Mouse (Mus musculus): ENCODE measurements at regions not wholly inside any gene's neighbourhood (a gene's known extent, or its start where the extent isn't known, plus 50 kb on each side); places are given as distances from the start of the nearest gene placed in this dataset.

DNA sequence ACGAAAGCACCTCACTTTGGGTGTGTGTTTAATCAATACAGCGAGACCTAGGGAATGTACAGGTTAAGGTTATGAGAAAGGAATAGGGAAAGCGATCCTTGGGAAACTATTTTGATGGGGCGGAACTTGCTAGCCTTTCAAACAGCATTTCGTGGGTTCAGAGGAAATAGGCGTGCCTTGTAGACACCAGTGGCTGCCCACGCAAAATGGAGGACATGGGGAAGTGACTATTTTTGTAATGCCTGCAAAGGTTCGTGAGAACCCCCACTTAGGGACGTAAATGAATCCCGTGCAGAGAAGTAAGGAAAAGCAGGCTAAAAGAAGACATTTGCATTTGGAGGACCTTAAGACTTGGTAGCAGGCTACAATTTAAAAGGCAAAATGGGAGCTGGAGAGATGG is 114.1 kb upstream of the Ppm1h start:
- DNase-seq (ENCODE audit: low spot score): no peak

DNA sequence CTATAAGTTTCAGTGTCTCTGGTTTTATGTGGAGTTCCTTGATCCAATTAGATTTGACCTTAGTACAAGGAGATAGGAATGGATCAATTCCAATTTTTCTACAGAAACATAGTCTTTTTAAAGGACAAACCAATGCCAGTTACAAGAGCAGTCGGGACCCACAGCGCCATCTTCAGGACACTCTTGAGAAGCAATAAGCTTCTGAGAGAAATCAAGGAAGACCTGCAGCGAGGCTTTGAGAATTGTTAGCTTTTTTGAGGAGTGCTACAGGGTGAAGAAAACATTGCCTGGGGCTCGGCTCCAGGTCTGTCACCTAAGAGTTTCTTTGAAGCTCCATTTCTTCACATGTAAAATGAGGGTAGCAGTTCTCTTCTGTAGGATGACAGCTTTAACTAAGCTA is 112.0 kb upstream of the Ppm1h start:
- DNase-seq (ENCODE audit: low spot score): no peak

DNA sequence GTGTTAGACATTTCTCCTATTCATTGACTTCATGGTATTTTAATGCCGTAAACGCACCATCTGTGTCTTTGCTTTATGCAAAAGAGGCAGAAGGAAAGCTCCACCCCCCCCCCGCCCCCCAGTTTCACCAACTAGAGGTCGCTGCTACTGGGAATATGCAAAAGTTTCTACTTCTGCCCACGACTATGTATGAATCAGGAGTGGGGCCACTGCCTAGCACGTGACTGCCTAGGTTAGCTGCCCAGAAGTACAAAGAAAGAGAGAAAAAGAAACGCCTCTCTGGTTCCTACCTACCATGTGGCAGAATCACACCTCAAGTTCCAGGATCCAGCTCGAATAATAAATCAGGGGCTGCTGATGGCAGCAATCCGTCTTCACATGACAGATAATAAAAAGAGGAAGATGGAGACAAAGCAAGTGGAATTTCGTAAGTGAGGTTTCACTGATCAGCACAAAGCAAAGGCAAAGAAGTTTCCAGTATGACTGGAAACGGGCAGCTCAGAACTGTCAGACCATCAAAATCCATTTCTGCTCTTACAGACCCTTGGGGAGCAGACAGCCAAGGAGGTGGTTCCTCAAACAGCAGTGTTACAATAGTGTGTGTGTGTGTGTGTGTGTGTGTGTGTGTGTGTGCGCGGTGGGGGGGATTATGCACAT is 108.9 kb upstream of the Ppm1h start:
- DNase-seq (ENCODE audit: low spot score): no peak

DNA sequence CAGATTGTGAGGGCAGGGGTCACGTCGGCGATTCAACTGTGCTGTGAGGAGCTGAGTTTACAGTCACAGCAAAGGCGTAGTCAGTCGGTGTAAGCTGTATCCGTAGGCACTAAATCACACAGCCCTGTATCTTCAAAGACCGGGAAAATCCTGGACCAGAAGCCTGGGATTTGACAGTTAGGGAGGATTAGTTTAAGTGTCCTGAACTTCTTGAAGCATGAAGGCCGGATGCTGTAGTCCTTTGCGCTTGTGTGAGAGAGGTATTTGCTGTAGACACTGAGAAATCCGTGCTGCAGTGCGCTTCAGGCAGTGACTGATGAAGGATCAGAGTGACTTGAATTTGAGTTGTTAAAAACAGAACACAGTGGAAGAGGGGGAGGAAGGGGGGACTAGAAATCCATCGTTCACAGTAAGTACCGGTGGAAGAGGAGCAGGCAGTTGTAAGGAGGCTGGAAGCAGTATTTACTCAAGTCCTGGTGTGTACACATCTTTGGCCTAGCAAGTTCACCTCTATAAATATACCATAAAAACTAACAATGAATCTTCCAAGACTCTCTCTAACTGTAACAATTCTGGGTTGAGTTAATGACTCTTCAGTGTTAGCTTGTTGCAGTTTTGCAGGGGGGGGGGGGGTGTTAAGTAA is 107.5 kb upstream of the Ppm1h start:
- DNase-seq (ENCODE audit: low spot score): no peak

DNA sequence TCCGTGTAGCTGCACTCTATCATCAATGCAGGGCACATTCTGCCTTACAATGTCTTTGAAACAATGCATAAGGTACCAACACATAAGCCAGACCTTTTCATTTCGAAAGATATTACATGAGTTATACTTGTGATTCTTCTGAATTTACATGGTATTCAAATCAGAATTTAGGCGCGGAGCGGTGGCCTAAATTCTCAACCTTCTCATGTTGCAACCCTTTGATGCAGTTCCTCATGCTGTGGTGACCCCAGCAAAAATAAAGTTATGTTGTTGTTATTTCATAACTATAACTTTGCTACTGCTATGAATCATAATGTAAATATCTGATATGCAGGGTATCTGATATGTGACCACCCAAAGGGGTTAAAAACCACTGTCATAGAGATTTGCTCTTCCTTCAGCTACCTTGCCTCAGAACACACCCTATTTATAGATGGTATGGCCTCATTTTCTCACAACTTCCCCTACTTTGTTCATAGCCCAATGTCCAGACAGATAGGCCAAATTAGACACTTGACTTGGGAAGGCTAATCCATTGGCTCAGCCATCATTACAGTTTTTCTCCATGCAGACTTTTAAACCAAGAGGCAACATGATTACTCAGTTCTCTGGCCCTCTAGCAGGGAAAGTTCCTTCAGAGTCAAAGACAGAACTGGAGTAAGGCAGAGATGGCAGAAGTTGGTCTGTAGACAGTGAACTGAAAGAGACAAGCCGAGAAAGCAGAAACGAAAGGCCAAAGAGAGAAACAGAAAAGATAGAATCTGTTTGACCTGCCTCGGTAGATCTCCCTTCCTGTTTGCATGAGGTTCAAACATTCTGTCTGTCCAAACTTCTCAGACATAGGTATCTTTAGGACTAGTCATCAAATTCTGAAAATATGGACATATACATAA is 102.1 kb upstream of the Ppm1h start:
- no peak for DNase-seq (ENCODE audit: low spot score)

DNA sequence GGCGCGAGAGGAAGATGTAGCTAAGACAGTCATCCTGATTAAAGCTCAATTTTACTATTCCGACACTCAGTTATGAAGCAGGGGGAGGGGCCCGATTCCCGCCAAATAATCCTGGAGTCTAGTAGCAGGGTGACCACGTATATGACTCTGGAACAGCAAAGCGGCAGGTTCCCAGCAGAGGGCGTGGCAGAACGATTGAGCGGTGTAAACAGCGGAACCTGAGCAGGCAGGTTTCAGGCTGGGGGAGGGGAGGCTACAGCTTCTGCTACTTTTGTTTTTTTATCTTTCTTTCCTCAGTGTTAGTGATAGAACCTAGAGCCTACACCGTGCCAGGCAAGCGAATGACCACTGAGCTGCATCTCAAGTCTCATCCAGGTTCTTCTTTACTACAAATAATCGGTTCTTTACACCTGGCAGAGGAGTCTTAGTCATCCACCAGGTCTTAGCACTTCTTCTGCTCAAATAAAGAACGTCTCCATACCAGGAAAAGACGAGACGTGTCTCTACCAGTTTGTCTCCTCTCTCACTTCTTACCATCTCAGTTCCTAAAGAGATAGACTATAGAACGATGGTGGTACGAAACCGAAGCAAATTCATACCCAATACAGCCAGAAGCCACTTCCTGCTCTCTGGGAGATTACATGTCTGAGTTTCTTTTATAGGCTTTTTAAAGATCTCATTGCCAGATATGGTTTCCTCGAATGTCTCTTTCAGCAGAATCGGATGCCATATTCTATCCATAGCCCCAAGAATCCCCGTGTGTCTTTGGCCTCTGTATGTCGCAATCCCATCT is 100.2 kb upstream of the Ppm1h start:
- DNase-seq (ENCODE audit: low spot score): no peak

DNA sequence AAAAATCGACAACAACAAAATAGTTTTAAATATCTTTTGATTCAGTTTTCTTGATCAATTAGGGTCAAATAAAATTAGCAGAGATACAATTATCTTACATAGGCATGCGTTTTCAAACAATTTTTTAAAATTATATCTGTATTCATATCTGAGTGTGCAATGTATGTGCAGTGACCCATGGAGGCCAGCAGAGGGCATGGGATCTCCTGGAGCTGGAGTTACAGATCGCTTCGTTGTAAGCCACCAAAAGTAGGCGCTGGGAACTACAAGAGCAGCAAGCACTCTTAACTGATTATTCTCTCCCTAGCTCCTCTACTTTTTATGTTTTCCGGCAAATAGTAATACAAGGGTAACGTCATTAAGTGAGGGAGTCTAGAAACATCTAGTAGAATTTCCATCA is 97.5 kb upstream of the Ppm1h start:
- no peak for DNase-seq (ENCODE audit: low spot score)

DNA sequence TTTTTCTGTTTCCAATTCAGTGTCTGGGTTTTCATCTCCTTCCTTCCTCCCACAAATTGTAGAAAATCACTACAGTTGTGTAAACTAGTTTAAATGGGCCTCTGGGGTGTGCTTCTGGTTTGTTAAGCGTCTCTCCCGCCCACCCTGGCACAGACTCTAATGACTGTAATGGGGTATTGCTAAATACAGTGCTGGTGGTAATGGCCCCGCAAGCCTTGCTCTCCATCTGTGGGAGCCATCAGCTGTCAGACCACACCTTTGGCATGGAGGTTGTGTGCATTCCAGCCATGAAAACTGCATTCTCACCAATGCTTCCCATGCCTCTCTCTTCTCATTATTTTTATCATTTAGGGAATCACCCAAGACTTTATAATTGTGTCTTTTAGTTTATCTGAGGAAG is 91.0 kb upstream of the Ppm1h start:
- DNase-seq (ENCODE audit: low spot score): no peak

DNA sequence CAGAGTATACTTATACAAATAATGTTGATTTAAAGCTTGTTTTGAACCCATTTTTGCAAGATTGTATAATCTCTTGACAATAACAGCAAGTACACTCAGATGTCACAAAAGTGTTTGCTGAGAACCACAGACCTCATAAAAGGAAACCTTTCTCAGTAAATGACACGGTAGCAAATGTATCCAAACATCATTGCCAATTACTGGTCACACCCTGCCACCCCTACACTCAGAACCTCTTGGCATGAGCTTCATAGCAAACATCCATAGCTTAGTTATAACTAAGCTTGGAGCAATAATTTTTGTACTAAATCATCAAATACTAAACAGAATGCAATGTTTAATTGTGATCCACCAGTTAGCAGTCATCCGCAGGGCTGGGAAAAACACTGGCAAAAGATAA is 79.1 kb upstream of the Ppm1h start:
- no peak for DNase-seq (ENCODE audit: low spot score)

DNA sequence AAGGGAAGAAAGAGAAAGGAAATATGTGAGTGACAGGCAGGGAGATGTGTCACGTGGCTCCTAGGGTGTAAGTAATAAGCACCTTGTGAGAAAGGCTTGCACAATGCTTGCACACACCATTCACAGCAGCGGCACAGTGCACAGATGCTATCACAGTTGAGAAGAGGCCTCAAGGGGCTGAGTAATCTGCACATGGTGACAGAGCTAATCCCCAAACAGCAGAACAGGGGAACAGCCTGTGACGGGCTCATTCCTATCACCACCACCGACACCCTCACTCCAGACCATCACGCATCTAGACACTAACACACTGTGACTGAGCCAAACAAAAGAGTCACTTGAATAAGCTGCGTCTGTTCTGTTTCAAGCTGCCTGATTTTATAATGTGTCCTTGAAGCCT is 76.2 kb upstream of the Ppm1h start:
- DNase-seq (ENCODE audit: low spot score): no peak

DNA sequence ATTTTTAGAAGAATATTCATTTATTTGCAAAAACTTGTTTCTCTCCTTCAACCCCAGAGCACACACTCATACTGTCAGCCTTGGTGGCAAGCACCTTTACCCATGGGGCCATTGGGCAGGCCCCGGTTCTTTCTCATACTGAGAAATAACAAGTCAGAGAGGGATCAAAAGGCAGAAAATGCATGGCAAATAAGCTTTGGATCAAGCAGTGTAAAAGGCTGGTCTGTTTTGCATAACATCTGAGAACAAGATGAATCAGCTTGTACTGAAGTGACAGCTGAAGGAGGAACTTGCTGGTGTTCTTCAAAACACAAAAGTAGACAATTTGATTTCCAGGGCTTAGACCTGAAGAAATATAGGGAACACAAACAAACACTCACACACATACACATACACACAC is 74.6 kb upstream of the Ppm1h start:
- no peak for DNase-seq (ENCODE audit: low spot score)

DNA sequence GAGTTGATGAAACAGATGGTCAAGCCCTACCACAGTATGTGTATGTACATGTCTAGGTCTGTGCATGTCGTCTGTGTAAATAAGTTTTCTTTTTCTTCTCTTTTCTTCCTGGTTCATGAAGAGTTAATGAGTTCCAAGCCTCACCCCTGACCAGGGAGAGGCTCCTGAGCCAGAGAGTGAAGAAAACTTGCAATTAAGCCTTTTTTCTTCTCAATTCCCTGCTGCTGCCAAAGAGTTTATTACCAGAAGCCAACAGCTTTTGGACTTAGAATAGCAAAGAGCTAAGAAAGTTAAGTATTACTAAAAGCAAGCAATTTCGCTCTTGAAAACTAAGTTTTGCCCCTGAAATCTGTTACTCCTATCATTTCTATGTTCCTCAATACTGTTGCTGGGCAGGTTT is 65.3 kb upstream of the Ppm1h start:
- DNase-seq (ENCODE audit: low spot score): no peak

DNA sequence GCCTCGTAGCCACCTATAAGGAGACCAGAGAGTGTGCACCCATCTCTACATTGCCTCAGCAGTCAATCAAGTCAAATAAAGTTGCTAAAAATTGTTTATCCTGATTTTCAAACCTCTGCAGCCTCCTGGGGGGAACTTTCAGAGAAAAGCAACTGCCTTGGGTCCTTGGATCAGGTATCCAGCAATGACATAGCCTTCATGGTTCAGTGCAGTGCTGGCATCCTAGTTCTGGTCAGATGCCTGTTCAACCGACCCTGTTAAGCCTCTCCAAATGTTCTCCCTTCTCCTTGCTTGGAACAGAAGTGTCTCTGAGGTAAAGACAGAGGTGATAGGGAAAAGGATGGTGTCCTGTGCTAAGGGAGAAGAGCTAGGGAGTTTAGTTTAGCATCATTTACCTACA is 64.7 kb upstream of the Ppm1h start:
- DNase-seq (ENCODE audit: low spot score): no peak

DNA sequence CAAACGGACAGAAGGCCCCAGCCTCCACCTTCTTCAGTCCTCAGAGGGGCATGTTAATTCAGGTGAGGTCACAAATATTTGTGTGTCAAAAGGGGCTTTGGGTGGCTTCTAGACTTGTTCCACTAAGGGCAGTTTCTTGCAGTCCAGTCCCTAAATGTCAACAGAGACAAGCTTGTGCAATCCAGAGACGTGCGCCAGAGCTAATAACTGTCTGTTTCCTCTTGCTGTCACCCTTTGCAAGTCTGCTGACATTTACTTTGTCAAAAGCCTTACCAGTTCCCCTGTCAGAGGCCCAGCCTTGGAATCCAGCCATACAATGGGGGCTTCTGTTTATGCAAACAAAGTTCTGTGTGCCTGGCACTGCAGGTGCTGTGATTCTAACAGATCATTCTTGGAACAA is 63.8 kb upstream of the Ppm1h start:
- peak; percentile 2 for DNase-seq (ENCODE audit: low spot score)

DNA sequence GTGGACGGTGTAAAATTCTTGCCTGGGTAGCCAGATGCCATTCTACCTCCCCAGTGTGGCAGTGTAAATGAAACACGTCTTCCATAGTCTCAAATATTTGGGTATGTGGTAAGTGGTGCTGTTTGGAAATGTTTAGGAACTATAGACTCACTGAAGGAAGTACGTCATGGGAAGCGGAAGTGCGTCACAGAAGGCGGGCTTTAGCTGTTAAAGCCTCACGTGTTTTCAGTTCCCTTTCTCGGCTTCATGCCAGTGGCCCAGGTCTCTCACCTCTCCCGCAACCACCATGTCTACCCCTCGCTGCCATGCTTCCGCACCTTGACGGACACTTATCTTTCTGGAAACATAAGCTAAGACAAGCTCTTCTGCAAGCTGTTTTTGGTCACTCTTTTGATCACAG is 62.9 kb upstream of the Ppm1h start:
- no peak for DNase-seq (ENCODE audit: low spot score)

DNA sequence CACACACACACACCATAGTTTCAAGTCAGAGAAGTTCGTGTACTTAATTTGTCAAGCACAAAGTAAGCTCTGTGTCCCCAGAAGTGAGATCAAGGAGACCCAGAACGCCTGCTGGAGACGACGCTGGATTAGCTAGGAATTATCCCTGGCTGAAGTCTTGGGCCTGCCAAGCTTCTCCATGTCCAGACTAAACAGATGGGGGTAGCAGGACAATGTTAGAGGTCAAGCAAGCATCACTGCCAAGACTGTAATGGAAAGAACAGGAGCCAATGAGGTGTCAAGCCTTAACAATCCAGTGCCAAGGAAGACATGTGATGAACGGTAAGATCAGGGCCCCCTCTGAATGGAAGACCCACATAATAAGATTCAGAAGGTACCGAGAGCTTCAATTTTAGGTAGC is 62.2 kb upstream of the Ppm1h start:
- DNase-seq (ENCODE audit: low spot score): no peak

DNA sequence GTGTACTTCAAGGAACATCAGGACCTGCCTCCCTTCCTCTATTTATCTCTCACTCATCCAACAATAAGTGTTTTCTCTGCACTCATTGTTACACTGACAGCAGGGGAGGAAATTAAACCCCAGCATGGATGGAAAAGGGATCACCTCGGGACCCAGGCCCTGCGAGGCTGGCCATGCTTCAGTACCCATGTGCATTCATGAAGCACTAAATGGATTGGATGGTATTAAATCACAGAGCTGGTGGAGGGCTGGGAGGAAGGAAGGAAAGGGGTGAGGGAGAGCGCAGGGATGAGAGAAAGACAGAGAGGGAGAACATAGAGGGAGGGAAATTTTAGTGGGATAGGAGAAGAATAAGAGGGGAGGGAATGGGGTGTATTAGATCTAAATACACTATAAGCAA is 59.7 kb upstream of the Ppm1h start:
- DNase-seq (ENCODE audit: low spot score): no peak

DNA sequence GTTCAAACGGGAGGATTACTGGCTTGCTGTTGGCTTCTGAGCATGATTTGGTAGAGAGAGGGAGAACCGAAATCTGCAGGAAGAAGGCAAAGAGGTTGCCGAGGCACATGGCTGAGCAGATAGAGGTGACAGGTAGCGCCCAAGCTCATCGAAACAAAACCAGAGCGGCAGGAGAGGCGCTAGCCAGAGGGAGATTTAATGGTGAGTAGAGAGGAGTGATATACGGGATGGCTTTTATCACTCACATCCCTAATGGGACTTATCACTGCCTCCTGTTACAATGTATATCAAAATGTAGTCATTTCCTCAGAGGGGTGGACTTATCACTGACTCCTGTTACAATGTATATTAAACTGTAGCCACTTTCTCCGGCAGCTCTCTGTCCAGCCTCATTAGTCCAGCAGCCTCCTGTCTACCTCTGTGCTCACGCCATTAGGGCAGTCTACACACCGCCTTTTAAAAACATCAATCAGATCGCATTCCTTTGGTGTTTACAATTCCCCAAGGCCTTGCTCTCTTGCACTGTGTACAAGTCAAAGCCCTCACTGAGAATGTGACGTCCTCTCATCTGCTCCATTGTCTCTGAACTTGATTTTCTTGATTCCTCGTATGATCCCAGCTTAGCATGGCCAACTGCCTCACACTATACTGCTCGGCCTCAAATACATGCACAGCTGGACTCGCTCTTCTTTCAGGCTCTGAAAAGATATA is 59.0 kb upstream of the Ppm1h start:
- no peak for DNase-seq (ENCODE audit: low spot score)

Data from adipocyte (in vitro differentiated cells).